Mouse (Mus musculus): ENCODE results near the gene Gm3402. TPM values are rescaled to one million over a fixed set of nuclear protein-coding genes. Genes with fewer than 3 reads are reported as not detected.
"Not testable (repeated sequence)": the region's sequence is repeated elsewhere in the genome, so short reads cannot be mapped to it uniquely, and the experiment has no call there.

Gene Gm3402
- polyA plus RNA-seq, 1 experiment from 2014 or later: not detected

DNA sequence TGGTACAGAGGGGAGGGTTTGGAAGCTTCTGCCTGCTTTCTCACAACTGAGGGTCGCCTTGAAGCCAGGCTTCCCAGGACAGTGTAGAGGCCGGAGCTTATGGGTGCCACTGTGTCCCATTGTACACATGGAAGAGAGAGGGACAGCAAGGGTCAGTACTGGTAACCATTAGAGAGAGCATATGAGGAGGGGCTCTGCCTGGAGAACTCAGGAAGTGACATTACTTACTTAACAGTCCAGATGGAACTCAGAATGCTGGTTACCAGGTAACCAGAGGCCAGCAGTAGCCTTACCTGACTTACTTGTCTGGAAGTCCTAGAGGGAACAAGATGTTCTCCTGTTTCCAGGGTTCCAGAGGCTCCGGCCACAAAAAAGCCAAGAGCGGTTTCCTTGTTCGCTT is 11.8 kb upstream of the Gm3402 start, which contains the start of gene 4930449I24Rik:
4930449I24Rik (plus strand) TSS at position 301 of the 400 bp plus-strand sequence.
- H3K4me1 ChIP-seq (ENCODE audit: control insufficient read depth, insufficient read depth, low read depth, low read length); H3K9me3 ChIP-seq (ENCODE audit: control insufficient read depth, low read length); H3K27me3 ChIP-seq (replicated peaks; ENCODE audit: control insufficient read depth, insufficient read depth, low read length); H3K4me3 ChIP-seq (ENCODE audit: low read length); H3K9ac ChIP-seq (ENCODE audit: low read depth, low read length); H3K36me3 ChIP-seq (ENCODE audit: control insufficient read depth, insufficient read depth, low read length); H3K4me2 ChIP-seq (ENCODE audit: low read length); H3K27ac ChIP-seq (ENCODE audit: low read depth, low read length); ATAC-seq: not testable (repeated sequence)
- WGBS: no CpG with 5 or more reads among the region's 5 CpGs

GRCm38 (mm10) chr5:146525501-146525900 is 11.6 kb downstream of the Gm3402 start, which contains the start of gene Gm3404:
Gene Gm3404, plus strand, starts transcription at chr5:146525801.
- not testable (repeated sequence) for ATAC-seq; H3K4me3 ChIP-seq (ENCODE audit: low read length); H3K9me3 ChIP-seq (ENCODE audit: control insufficient read depth, low read length); H3K27ac ChIP-seq (ENCODE audit: low read depth, low read length); H3K9ac ChIP-seq (ENCODE audit: low read depth, low read length); H3K27me3 ChIP-seq (replicated peaks; ENCODE audit: control insufficient read depth, insufficient read depth, low read length); H3K4me2 ChIP-seq (ENCODE audit: low read length); H3K36me3 ChIP-seq (ENCODE audit: control insufficient read depth, insufficient read depth, low read length); H3K4me1 ChIP-seq (ENCODE audit: control insufficient read depth, insufficient read depth, low read depth, low read length)
- WGBS: no CpG with 5 or more reads among the region's 3 CpGs

GRCm38 (mm10) chr5:146537347-146537746 is 23.4 kb downstream of the Gm3402 start, which contains the start of gene Gm3409:
Gene Gm3409, plus strand, starts transcription at chr5:146537647.
- 91% methylated on average over 3 of the region's 3 CpGs for WGBS
- H3K4me3 ChIP-seq (ENCODE audit: low read length); H3K9ac ChIP-seq (ENCODE audit: low read depth, low read length); ATAC-seq; H3K9me3 ChIP-seq (ENCODE audit: control insufficient read depth, low read length); H3K27ac ChIP-seq (ENCODE audit: low read depth, low read length); H3K27me3 ChIP-seq (replicated peaks; ENCODE audit: control insufficient read depth, insufficient read depth, low read length); H3K4me1 ChIP-seq (ENCODE audit: control insufficient read depth, insufficient read depth, low read depth, low read length); H3K36me3 ChIP-seq (ENCODE audit: control insufficient read depth, insufficient read depth, low read length); H3K4me2 ChIP-seq (ENCODE audit: low read length): not testable (repeated sequence)

GRCm38 (mm10) chr5:146555836-146556235 is 41.9 kb downstream of the Gm3402 start, which contains the start of gene Gm3415:
Gene Gm3415, plus strand, starts transcription at chr5:146556136.
- ATAC-seq; H3K27ac ChIP-seq (ENCODE audit: low read depth, low read length); H3K4me3 ChIP-seq (ENCODE audit: low read length); H3K4me1 ChIP-seq (ENCODE audit: control insufficient read depth, insufficient read depth, low read depth, low read length); H3K27me3 ChIP-seq (replicated peaks; ENCODE audit: control insufficient read depth, insufficient read depth, low read length); H3K9ac ChIP-seq (ENCODE audit: low read depth, low read length); H3K9me3 ChIP-seq (ENCODE audit: control insufficient read depth, low read length); H3K36me3 ChIP-seq (ENCODE audit: control insufficient read depth, insufficient read depth, low read length); H3K4me2 ChIP-seq (ENCODE audit: low read length): not testable (repeated sequence)
- no CpG with 5 or more reads among the region's 3 CpGs for WGBS

DNA sequence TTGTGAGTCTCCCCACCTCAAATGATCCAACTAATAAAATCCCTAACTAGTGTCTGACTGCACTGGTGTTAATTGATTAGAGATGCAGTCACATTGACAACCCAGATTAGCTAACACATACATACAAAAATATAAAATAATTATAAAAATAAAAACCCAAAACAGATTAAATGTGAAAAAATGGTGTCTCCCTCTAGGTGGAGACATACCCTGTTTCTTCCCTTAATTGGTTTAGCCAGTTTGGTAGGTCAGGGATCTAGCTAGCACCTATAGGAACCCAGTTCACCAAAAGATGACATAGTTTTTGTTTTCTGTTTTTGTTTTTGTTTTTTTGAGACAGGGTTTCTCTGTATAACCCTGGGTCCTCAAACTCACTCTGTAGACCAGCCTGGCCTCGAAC is 50.3 kb downstream of the Gm3402 start:
- Histone ChIP-seq H3K9me3 (ENCODE audit: control insufficient read depth, low read length) (no peaks in the 10 kb centered on the region), H3K9ac (ENCODE audit: low read depth, low read length) (no peak overlapping the region), H3K27me3 (replicated peaks; ENCODE audit: control insufficient read depth, insufficient read depth, low read length) (no peaks in the 10 kb centered on the region), H3K4me2 (ENCODE audit: low read length) (no peak overlapping the region), H3K36me3 (ENCODE audit: control insufficient read depth, insufficient read depth, low read length) (no peaks in the 10 kb centered on the region), H3K27ac (ENCODE audit: low read depth, low read length) (no peak overlapping the region), H3K4me3 (ENCODE audit: low read length) (no peak overlapping the region), H3K4me1 (ENCODE audit: control insufficient read depth, insufficient read depth, low read depth, low read length) (no peaks in the 10 kb centered on the region)
- 74% methylated on average over 1 of the region's 1 CpGs for WGBS
- ATAC-seq: no peak

Other genes starting within 250 kb of the Gm3402 start
- 19.3 and 23.4 TPM in 2 replicates for gene Wasf3, start 129.1 kb upstream of the Gm3402 start, polyA plus RNA-seq (2015; fragmentation: Nextera tagmentation; extraction: Ambion mirVana)
- gene Gm6408, start 32.2 kb upstream of the Gm3402 start, polyA plus RNA-seq (2015; fragmentation: Nextera tagmentation; extraction: Ambion mirVana): not detected in 2 replicates
- not detected in 2 replicates for gene Gm6370, start 22.8 kb upstream of the Gm3402 start, polyA plus RNA-seq (2015; fragmentation: Nextera tagmentation; extraction: Ambion mirVana)
- gene 4930449I24Rik, start 11.7 kb upstream of the Gm3402 start, polyA plus RNA-seq (2015; fragmentation: Nextera tagmentation; extraction: Ambion mirVana): not detected in 2 replicates
- not detected in 2 replicates for gene Gm3404, start 11.7 kb downstream of the Gm3402 start, polyA plus RNA-seq (2015; fragmentation: Nextera tagmentation; extraction: Ambion mirVana)
- not detected in 2 replicates for gene Gm3409, start 23.5 kb downstream of the Gm3402 start, polyA plus RNA-seq (2015; fragmentation: Nextera tagmentation; extraction: Ambion mirVana)
- not detected in 2 replicates for gene Gm3415, start 42.0 kb downstream of the Gm3402 start, polyA plus RNA-seq (2015; fragmentation: Nextera tagmentation; extraction: Ambion mirVana)
- gene Gpr12, start 71.1 kb downstream of the Gm3402 start, polyA plus RNA-seq (2015; fragmentation: Nextera tagmentation; extraction: Ambion mirVana): 28.0 and 29.8 TPM in 2 replicates

All from hindbrain, embryonic 16.5 days (tissue).